Comparison of ENCODE assay signal across 28 mouse cellular contexts in the genomic region with DNA sequence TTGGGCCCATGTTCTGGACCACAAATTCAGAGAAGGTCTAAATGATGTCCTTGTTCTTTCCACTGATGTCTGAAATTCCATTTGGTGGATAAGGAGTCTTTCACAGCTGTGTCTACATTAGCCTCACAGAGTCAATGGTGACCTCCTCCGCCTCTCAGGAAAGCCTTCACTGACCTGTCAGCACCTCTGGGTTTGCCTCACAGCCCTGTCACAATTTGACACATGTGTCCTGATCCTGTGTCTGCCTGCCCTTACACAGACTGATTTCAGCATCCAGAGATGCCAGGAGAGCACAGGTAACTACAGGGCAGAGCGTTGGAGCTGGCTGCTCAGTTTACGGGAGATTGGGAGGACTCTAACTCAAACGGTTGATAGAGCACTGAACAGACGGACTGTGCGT. TPM values are rescaled to one million over a fixed set of nuclear protein-coding genes. Genes with fewer than 3 reads are reported as not detected.
A peak's percentile ranks its signal among the peaks of the same experiment; 100 is the strongest.
DNase-seq lines count a peak whose midpoint lies in the region; ATAC-seq and TF ChIP-seq lines count a peak whose summit lies in the region.
"Had no signal": no experiment of that assay in that cellular context is flagged by ENCODE, and none has a peak within 500 bp of the region (broad histone marks: within the 10 kb centered on the region; RNA-seq: fewer than 3 reads in every experiment).

No protein-coding gene starts in this region.

- TF ChIP-seq CTCF in heart, postnatal 0 days (IDR thresholded peaks at IDR 0.05; ENCODE audit: low read depth): no peak

- DNase-seq in heart, adult 11 months: peak; percentile 50
- DNase-seq in heart, adult 18-20 months: no peak
- DNase-seq in heart, postnatal 0 days (ENCODE audit: low spot score): peak; percentile 23
- no peak for DNase-seq in heart, embryonic 10.5 days (ENCODE audit: low spot score)
- DNase-seq: adrenal gland, adult 2 months; adrenal gland, postnatal 14 days; cerebellum, adult 11 months; cerebellum, adult 2 months; cerebellum, adult 9-11 months; cerebellum, postnatal 25 days; gastrocnemius, postnatal 25 days; kidney, adult 8-10 months; kidney, postnatal 10 days had no signal

- no peaks in the 10 kb centered on the region for H3K9me3 ChIP-seq in heart, embryonic 14.5 days (ENCODE audit: control insufficient read depth, low read length)
- H3K9me3 ChIP-seq in heart, embryonic 12.5 days (replicated peaks): no peaks in the 10 kb centered on the region
- H3K9me3 ChIP-seq in heart, postnatal 0 days (replicated peaks; ENCODE audit: control insufficient read depth, low read length): no peaks in the 10 kb centered on the region
- H3K9me3 ChIP-seq in heart, embryonic 10.5 days: no peaks in the 10 kb centered on the region
- H3K9me3 ChIP-seq: embryonic facial prominence, embryonic 10.5 days; embryonic facial prominence, embryonic 13.5 days; forebrain, embryonic 12.5 days; forebrain, embryonic 15.5 days; hindbrain, embryonic 12.5 days; hindbrain, embryonic 15.5 days had no signal

- peak overlapping the region; percentile 3 to 49 for H3K27ac ChIP-seq in heart, embryonic 14.5 days (replicated peaks in 1 of 2; ENCODE audit: control insufficient read depth in 1 of 2, insufficient read depth in 1 of 2, low read depth in 2 of 2, low read length in 2 of 2)
- H3K27ac ChIP-seq in heart, embryonic 12.5 days (ENCODE audit: poor library complexity, severe bottlenecking): no peak overlapping the region
- H3K27ac ChIP-seq in heart, postnatal 0 days (ENCODE audit: low read depth): no peak overlapping the region
- H3K27ac ChIP-seq in heart, embryonic 10.5 days: no peak overlapping the region
- H3K27ac ChIP-seq: embryonic facial prominence, embryonic 10.5 days; embryonic facial prominence, embryonic 13.5 days; forebrain, embryonic 12.5 days; forebrain, embryonic 15.5 days; hindbrain, embryonic 12.5 days; hindbrain, embryonic 15.5 days had no signal

- ATAC-seq in heart, embryonic 14.5 days (ENCODE audit: insufficient number of reproducible peaks, insufficient read depth, low FRiP score, low read depth): peak; percentile 47; the same call in 1 of the 2 replicates
- no peak for ATAC-seq in heart, embryonic 12.5 days (ENCODE audit: insufficient number of reproducible peaks, low FRiP score)
- ATAC-seq in heart, postnatal 0 days (ENCODE audit: insufficient read depth, low read depth): peak; percentile 57
- ATAC-seq: CD4-positive, CD25-positive, alpha-beta regulatory T cell, adult 4 months; forebrain, embryonic 15.5 days; intestine, postnatal 0 days had no signal

- H3K27me3 ChIP-seq in heart, embryonic 14.5 days (ENCODE audit: control insufficient read depth, insufficient read depth, low read length): no peaks in the 10 kb centered on the region
- H3K27me3 ChIP-seq in heart, embryonic 12.5 days (replicated peaks): no peaks in the 10 kb centered on the region
- no peaks in the 10 kb centered on the region for H3K27me3 ChIP-seq in heart, postnatal 0 days (ENCODE audit: control insufficient read depth, insufficient read depth, low read length)
- H3K27me3 ChIP-seq in heart, embryonic 10.5 days (ENCODE audit: insufficient read depth, poor library complexity, severe bottlenecking): no peaks in the 10 kb centered on the region
- H3K27me3 ChIP-seq: embryonic facial prominence, embryonic 13.5 days; forebrain, embryonic 12.5 days; forebrain, embryonic 15.5 days; hindbrain, embryonic 12.5 days; hindbrain, embryonic 15.5 days had no signal

- no peak overlapping the region for H3K9ac ChIP-seq in heart, embryonic 14.5 days (ENCODE audit: low read length)
- H3K9ac ChIP-seq in heart, embryonic 12.5 days: no peak overlapping the region
- H3K9ac ChIP-seq in heart, postnatal 0 days (replicated peaks; ENCODE audit: low read depth, low read length): no peak overlapping the region
- H3K9ac ChIP-seq: embryonic facial prominence, embryonic 13.5 days; forebrain, embryonic 12.5 days; forebrain, embryonic 15.5 days; hindbrain, embryonic 12.5 days; hindbrain, embryonic 15.5 days had no signal

- H3K36me3 ChIP-seq in heart, embryonic 14.5 days (ENCODE audit: control insufficient read depth, insufficient read depth, low read length): no peaks in the 10 kb centered on the region
- no peaks in the 10 kb centered on the region for H3K36me3 ChIP-seq in heart, embryonic 12.5 days
- no peaks in the 10 kb centered on the region for H3K36me3 ChIP-seq in heart, postnatal 0 days (replicated peaks; ENCODE audit: control insufficient read depth, insufficient read depth, low read length)
- H3K36me3 ChIP-seq in heart, embryonic 10.5 days: no peaks in the 10 kb centered on the region
- H3K36me3 ChIP-seq: embryonic facial prominence, embryonic 10.5 days; embryonic facial prominence, embryonic 13.5 days; forebrain, embryonic 12.5 days; forebrain, embryonic 15.5 days; hindbrain, embryonic 12.5 days; hindbrain, embryonic 15.5 days had no signal

- no peak overlapping the region for H3K4me3 ChIP-seq in heart, embryonic 14.5 days (ENCODE audit: control insufficient read depth in 1 of 2, insufficient read depth in 1 of 2, low read depth in 1 of 2, low read length in 2 of 2)
- no peak overlapping the region for H3K4me3 ChIP-seq in heart, embryonic 12.5 days
- H3K4me3 ChIP-seq in heart, postnatal 0 days (ENCODE audit: low read depth, low read length): no peak overlapping the region
- no peak overlapping the region for H3K4me3 ChIP-seq in heart, embryonic 10.5 days
- H3K4me3 ChIP-seq: embryonic facial prominence, embryonic 10.5 days; embryonic facial prominence, embryonic 13.5 days; erythroblast, embryonic 14.5 days; forebrain, embryonic 12.5 days; forebrain, embryonic 15.5 days; hindbrain, embryonic 12.5 days; hindbrain, embryonic 15.5 days had no signal

- TF ChIP-seq EP300 in heart, postnatal 0 days (IDR thresholded peaks at IDR 0.05; ENCODE audit: low read depth): no peak

- peaks cover 2 to 4% of the 10 kb centered on the region in 2 experiments for H3K4me1 ChIP-seq in heart, embryonic 14.5 days (ENCODE audit: control insufficient read depth in 2 of 2, insufficient read depth in 2 of 2, low read length in 2 of 2)
- peaks cover 6% of the 10 kb centered on the region for H3K4me1 ChIP-seq in heart, embryonic 12.5 days (replicated peaks)
- no peaks in the 10 kb centered on the region for H3K4me1 ChIP-seq in heart, postnatal 0 days (ENCODE audit: control insufficient read depth, insufficient read depth)
- 0 out of 2 replicates have a peak, but pooled peaks cover 5% of the 10 kb centered on the region for H3K4me1 ChIP-seq in heart, embryonic 10.5 days
- H3K4me1 ChIP-seq: embryonic facial prominence, embryonic 10.5 days; embryonic facial prominence, embryonic 13.5 days; forebrain, embryonic 12.5 days; forebrain, embryonic 15.5 days; hindbrain, embryonic 12.5 days; hindbrain, embryonic 15.5 days had no signal

- no peak overlapping the region for H3K4me2 ChIP-seq in heart, embryonic 14.5 days (ENCODE audit: low read length)
- H3K4me2 ChIP-seq in heart, embryonic 12.5 days: no peak overlapping the region
- no peak overlapping the region for H3K4me2 ChIP-seq in heart, postnatal 0 days (ENCODE audit: low read depth, low read length)
- H3K4me2 ChIP-seq: embryonic facial prominence, embryonic 13.5 days; forebrain, embryonic 12.5 days; forebrain, embryonic 15.5 days; hindbrain, embryonic 12.5 days; hindbrain, embryonic 15.5 days had no signal

- 28% methylated on average over 6 of the region's 6 CpGs for WGBS in heart, embryonic 14.5 days
- 41% methylated on average over 6 of the region's 6 CpGs for WGBS in heart, embryonic 12.5 days
- WGBS in heart, postnatal 0 days: 45% methylated on average over 6 of the region's 6 CpGs
- 60% methylated on average over 6 of the region's 6 CpGs for WGBS in heart, embryonic 10.5 days

RNA-seq across cellular contexts. Expression of a gene that starts 45.2 kb away (rescaled TPM):
- total RNA-seq in heart, adult 18-20 months (2021): 1 to 10 TPM; 4.8 to 7.0 TPM
- polyA plus RNA-seq in heart, embryonic 14.5 days (2014; fragmentation: Nextera tagmentation; extraction: Ambion mirVana): 59.9 and 63.1 TPM in 2 replicates
- polyA plus RNA-seq in heart, embryonic 12.5 days (2016; fragmentation: Nextera tagmentation; extraction: Ambion mirVana): 77.2 and 84.2 TPM in 2 replicates
- total RNA-seq in heart, postnatal 0 days (2014; rRNA removed; ENCODE audit: low replicate concordance): 55.3 and 66.3 TPM in 2 replicates
- polyA plus RNA-seq in heart, postnatal 0 days (2015; fragmentation: Nextera tagmentation; extraction: Ambion mirVana): 45.0 and 47.1 TPM in 2 replicates
- polyA plus RNA-seq in heart, embryonic 10.5 days (2016; fragmentation: Nextera tagmentation; extraction: Ambion mirVana): 8.7 and 27.6 TPM in 2 replicates
- total RNA-seq: common myeloid progenitor, adult 5-6 weeks; hematopoietic stem cell, adult 5-6 weeks; MEL had no signal
- polyA plus RNA-seq: C2C12; CD4-positive, CD25-positive, alpha-beta regulatory T cell, adult 4 months had no signal

Comparison
In these comparisons a context has a peak if more than half of its experiments do, and no peak if none do; other contexts are left out.
1. DNase-seq: peak in heart, adult 11 months (single experiment) and heart, postnatal 0 days (single experiment); none in heart, adult 18-20 months (0 of 2) and heart, embryonic 10.5 days (single experiment).
2. H3K27ac ChIP-seq: peak in heart, embryonic 14.5 days (2 of 2); none in heart, embryonic 12.5 days (single experiment), heart, postnatal 0 days (single experiment) and heart, embryonic 10.5 days (single experiment).